Mouse (Mus musculus): ENCODE measurements around the gene Tspan18. TPM values are rescaled to one million over a fixed set of nuclear protein-coding genes. Genes with fewer than 3 reads are reported as not detected.

The Tspan18 gene
- 2.2 and 2.5 TPM in 2 replicates for polyA plus RNA-seq (2012; rRNA removed)
- polyA plus RNA-seq (2014; fragmentation: Nextera tagmentation; extraction: Ambion mirVana): 2.3 and 3.9 TPM in 2 replicates

DNA sequence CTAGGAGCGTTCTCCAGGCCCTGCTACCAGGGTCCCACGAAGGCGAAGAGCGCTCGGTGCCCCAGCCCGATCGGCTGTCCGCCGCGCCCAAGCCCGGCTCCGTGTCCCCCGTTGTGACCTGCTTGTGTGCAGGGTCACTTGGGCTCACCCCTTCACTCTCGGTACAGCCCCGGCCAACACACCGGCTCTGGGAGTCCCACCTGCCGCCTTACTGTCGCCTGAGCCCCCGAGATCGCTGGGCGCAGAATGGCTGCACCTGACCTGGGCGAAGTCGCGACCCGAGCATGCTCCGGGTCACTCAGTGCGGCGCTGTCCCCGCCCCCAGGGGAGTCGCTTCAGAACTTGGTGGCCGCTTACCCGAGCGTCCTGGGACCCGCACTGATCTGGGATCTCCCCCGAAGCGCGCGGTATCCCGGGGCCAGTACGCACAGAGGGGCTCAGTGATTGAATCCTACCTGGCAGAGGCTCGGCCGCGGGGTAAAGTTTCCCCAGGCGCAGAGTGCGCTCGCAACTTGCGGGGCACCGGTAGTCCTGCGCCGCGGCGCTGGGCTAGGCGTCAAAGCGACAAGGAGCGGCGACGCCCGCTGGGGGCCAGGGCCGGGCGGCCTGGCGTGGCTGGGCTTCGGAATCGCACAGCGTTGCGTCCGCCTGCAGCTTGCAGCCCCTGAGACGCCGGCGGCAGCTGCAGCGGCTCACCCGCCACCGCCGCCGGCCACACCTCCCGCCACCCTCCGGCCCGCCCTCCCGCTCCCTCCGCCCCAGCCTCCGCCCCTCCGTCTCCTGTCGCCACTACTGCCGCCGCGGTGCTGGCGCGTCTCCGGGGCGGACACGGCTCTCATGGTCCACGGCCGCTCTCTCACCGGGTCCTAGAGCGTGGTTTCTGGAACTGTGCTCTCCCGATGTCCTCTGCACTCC, at the start of gene Tspan18:
TSS of gene Tspan18 (minus strand) at position 689 of the 915 bp plus-strand sequence.
- TF ChIP-seq CTCF (IDR thresholded peaks at IDR 0.05; ENCODE audit: low read depth) (0 out of 2 replicates have a peak, but pooled peaks have one; percentile 5), EP300 (IDR thresholded peaks at IDR 0.05; ENCODE audit: low read depth) (no peak)
- peak; percentile 86 for ATAC-seq (ENCODE audit: insufficient read depth)
- H3K36me3 ChIP-seq (replicated peaks; ENCODE audit: control insufficient read depth, insufficient read depth, low read depth): no peaks in the 10 kb centered on the region
- peaks cover 9% of the 10 kb centered on the region for H3K27me3 ChIP-seq (ENCODE audit: control insufficient read depth, insufficient read depth, low read length)
- no peak within 1 kb of the TSS for H3K27ac ChIP-seq
- H3K4me2 ChIP-seq (ENCODE audit: low read depth): peak within 1 kb of the TSS; percentile 92
- DNase-seq (ENCODE audit: low read depth in 3 of 3, low spot score in 3 of 3): peak; percentile 42 to 53 (median 52)
- H3K9ac ChIP-seq (replicated peaks): peak within 1 kb of the TSS; percentile 41
- no peaks in the 10 kb centered on the region for H3K9me3 ChIP-seq (ENCODE audit: control insufficient read depth, low read length)
- H3K4me3 ChIP-seq (ENCODE audit: insufficient read depth in 1 of 2, low read depth in 2 of 2, low read length in 2 of 2): peak within 1 kb of the TSS; percentile 49 to 59
- H3K4me1 ChIP-seq (replicated peaks; ENCODE audit: control insufficient read depth in 2 of 2, insufficient read depth in 2 of 2, low read length in 1 of 2): peaks cover 3 to 5% of the 10 kb centered on the region in 2 experiments; a peak in 2 of 4 replicates
- under 1% methylated on average over 95 of the region's 95 CpGs for WGBS (ENCODE audit: insufficient replicate concordance)

DNA sequence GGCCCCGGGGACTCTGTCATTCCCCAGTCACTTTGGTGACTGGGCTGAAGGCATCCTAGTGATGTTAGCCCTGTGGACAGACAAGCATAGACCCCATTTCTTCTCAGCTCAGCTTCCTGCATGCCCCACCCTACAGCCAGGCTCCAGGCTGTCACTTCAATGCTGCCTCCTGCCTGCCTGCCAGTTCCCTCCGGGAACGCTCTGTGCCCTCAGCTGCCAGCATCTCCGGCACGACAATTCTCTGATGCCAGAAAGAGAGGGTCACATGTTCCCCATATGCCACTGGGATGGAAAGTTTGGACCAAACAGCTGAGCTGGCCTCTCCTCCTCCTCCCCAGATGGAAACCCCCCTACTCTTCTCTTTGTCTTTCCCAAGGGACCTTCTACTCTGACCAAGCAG, 49.5 kb upstream of the Tspan18 start:
- no peak overlapping the region for H3K27ac ChIP-seq
- no peaks in the 10 kb centered on the region for H3K4me1 ChIP-seq (replicated peaks; ENCODE audit: control insufficient read depth in 2 of 2, insufficient read depth in 2 of 2, low read length in 1 of 2)
- no peaks in the 10 kb centered on the region for H3K27me3 ChIP-seq (ENCODE audit: control insufficient read depth, insufficient read depth, low read length)
- no peak overlapping the region for H3K4me3 ChIP-seq (ENCODE audit: insufficient read depth in 1 of 2, low read depth in 2 of 2, low read length in 2 of 2)
- DNase-seq (ENCODE audit: low read depth in 3 of 3, low spot score in 3 of 3) (no peak), ATAC-seq (ENCODE audit: insufficient read depth) (no peak)
- TF ChIP-seq EP300 (IDR thresholded peaks at IDR 0.05; ENCODE audit: low read depth) (no peak), CTCF (IDR thresholded peaks at IDR 0.05; ENCODE audit: low read depth) (no peak)
- no peak overlapping the region for H3K9ac ChIP-seq (replicated peaks)
- no peaks in the 10 kb centered on the region for H3K36me3 ChIP-seq (replicated peaks; ENCODE audit: control insufficient read depth, insufficient read depth, low read depth)
- H3K9me3 ChIP-seq (ENCODE audit: control insufficient read depth, low read length): no peaks in the 10 kb centered on the region
- no peak overlapping the region for H3K4me2 ChIP-seq (ENCODE audit: low read depth)
- WGBS (ENCODE audit: insufficient replicate concordance): 77% methylated on average over 5 of the region's 5 CpGs

- Histone ChIP-seq H3K4me3 (ENCODE audit: insufficient read depth in 1 of 2, low read depth in 2 of 2, low read length in 2 of 2) (no peak overlapping the region), H3K9ac (replicated peaks) (no peak overlapping the region), H3K4me2 (ENCODE audit: low read depth) (no peak overlapping the region), H3K36me3 (replicated peaks; ENCODE audit: control insufficient read depth, insufficient read depth, low read depth) (no peaks in the 10 kb centered on the region), H3K27me3 (ENCODE audit: control insufficient read depth, insufficient read depth, low read length) (no peaks in the 10 kb centered on the region), H3K27ac (no peak overlapping the region), H3K4me1 (replicated peaks; ENCODE audit: control insufficient read depth in 2 of 2, insufficient read depth in 2 of 2, low read length in 1 of 2) (no peaks in the 10 kb centered on the region), H3K9me3 (ENCODE audit: control insufficient read depth, low read length) (no peaks in the 10 kb centered on the region)
- DNase-seq (ENCODE audit: low read depth in 3 of 3, low spot score in 3 of 3) (no peak), ATAC-seq (ENCODE audit: insufficient read depth) (no peak)
- WGBS (ENCODE audit: insufficient replicate concordance): 40% methylated on average over 2 of the region's 2 CpGs
- no peak for TF ChIP-seq EP300 (IDR thresholded peaks at IDR 0.05; ENCODE audit: low read depth)
- TF ChIP-seq CTCF (IDR thresholded peaks at IDR 0.05; ENCODE audit: low read depth): no peak
These were observed 46.4 kb upstream of the Tspan18 start for GRCm38 (mm10) chr2:93380680-93381089.

GRCm38 (mm10) chr2:93377797-93378196, 43.5 kb upstream of the Tspan18 start:
- Histone ChIP-seq H3K4me2 (ENCODE audit: low read depth) (no peak overlapping the region), H3K27ac (no peak overlapping the region), H3K4me1 (replicated peaks; ENCODE audit: control insufficient read depth in 2 of 2, insufficient read depth in 2 of 2, low read length in 1 of 2) (no peaks in the 10 kb centered on the region; a peak in 1 of 4 replicates), H3K36me3 (replicated peaks; ENCODE audit: control insufficient read depth, insufficient read depth, low read depth) (no peaks in the 10 kb centered on the region), H3K9me3 (ENCODE audit: control insufficient read depth, low read length) (no peaks in the 10 kb centered on the region), H3K27me3 (ENCODE audit: control insufficient read depth, insufficient read depth, low read length) (no peaks in the 10 kb centered on the region), H3K9ac (replicated peaks) (no peak overlapping the region), H3K4me3 (ENCODE audit: insufficient read depth in 1 of 2, low read depth in 2 of 2, low read length in 2 of 2) (no peak overlapping the region)
- WGBS (ENCODE audit: insufficient replicate concordance): 64% methylated on average over 15 of the region's 15 CpGs
- TF ChIP-seq EP300 (IDR thresholded peaks at IDR 0.05; ENCODE audit: low read depth): no peak
- no peak for TF ChIP-seq CTCF (IDR thresholded peaks at IDR 0.05; ENCODE audit: low read depth)
- ATAC-seq (ENCODE audit: insufficient read depth) (no peak), DNase-seq (ENCODE audit: low read depth in 3 of 3, low spot score in 3 of 3) (no peak)

GRCm38 (mm10) chr2:93377157-93377556, 42.9 kb upstream of the Tspan18 start:
- TF ChIP-seq EP300 (IDR thresholded peaks at IDR 0.05; ENCODE audit: low read depth) (no peak), CTCF (IDR thresholded peaks at IDR 0.05; ENCODE audit: low read depth) (no peak)
- ATAC-seq (ENCODE audit: insufficient read depth) (no peak), DNase-seq (ENCODE audit: low read depth in 3 of 3, low spot score in 3 of 3) (no peak)
- Histone ChIP-seq H3K4me2 (ENCODE audit: low read depth) (no peak overlapping the region), H3K36me3 (replicated peaks; ENCODE audit: control insufficient read depth, insufficient read depth, low read depth) (no peaks in the 10 kb centered on the region), H3K27ac (no peak overlapping the region), H3K4me3 (ENCODE audit: insufficient read depth in 1 of 2, low read depth in 2 of 2, low read length in 2 of 2) (no peak overlapping the region), H3K27me3 (ENCODE audit: control insufficient read depth, insufficient read depth, low read length) (no peaks in the 10 kb centered on the region), H3K9me3 (ENCODE audit: control insufficient read depth, low read length) (no peaks in the 10 kb centered on the region), H3K4me1 (replicated peaks; ENCODE audit: control insufficient read depth in 2 of 2, insufficient read depth in 2 of 2, low read length in 1 of 2) (no peaks in the 10 kb centered on the region; a peak in 1 of 4 replicates), H3K9ac (replicated peaks) (no peak overlapping the region)
- 59% methylated on average over 3 of the region's 3 CpGs for WGBS (ENCODE audit: insufficient replicate concordance)

All from liver, embryonic 14.5 days (tissue).